Mouse (Mus musculus): ENCODE results near the gene Fbxo28.

GRCm38 (mm10) chr1:182333766-182334437 lies 7.5 kb downstream of the Fbxo28 start:
- TF ChIP-seq CTCF (IDR thresholded peaks at IDR 0.05; ENCODE audit: low read depth) (no peak), EP300 (IDR thresholded peaks at IDR 0.05; ENCODE audit: low read depth) (no peak)

Data from liver, postnatal 0 days (tissue).